Mouse (Mus musculus): Measurements from ENCODE around the gene Zfp354b.

DNA sequence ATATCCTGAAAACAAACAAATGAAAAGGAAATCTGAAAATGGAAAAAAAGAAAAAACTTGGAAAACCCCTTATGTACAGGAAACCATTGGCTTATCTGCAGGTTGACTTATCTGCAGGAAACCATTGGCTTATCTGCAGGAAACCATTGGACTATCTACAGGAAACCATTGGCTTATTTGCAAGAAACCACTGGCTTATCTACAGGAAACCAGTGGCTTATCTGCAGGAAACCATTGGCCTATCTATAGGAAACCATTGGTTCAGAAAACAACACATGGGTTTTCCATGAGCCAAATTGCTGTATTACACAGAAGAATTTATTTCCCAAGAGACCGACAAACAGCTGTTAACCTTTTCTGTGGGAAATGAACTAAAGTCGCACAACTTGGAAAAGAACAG lies 33.5 kb upstream of the Zfp354b start:
- no peak for TF ChIP-seq EP300 (IDR thresholded peaks at IDR 0.05; ENCODE audit: low read depth)
- TF ChIP-seq CTCF (IDR thresholded peaks at IDR 0.05; ENCODE audit: low read depth), result no peak
